Mouse (Mus musculus) midbrain, embryonic 16.5 days (tissue): ENCODE results near the gene Gm45062. TPM values are rescaled to one million over a fixed set of nuclear protein-coding genes. Genes with fewer than 3 reads are reported as not detected.
A peak's percentile ranks its signal among the peaks of the same experiment; 100 is the strongest.

ENCODE experiments used
- ATAC-seq: fragments of 200-750 bp; cut with Nextera tagmentation; 2 replicates; pipeline ENCODE4 v1.8.0; 2017; ENCODE audit warnings: moderate TSS enrichment
- H3K27ac ChIP-seq: fragments of 300-500 bp; sonication (generic); 2 replicates; pipeline ENCODE4 v1.5.1; 2014; ENCODE audit warnings: mild to moderate bottlenecking, low read length, mixed read lengths
- H3K27me3 ChIP-seq: fragments of 300-500 bp; sonication (generic); 2 replicates; pipeline ENCODE4 v1.6.1; 2014; ENCODE audit warnings: low read depth, low read length, mixed read lengths; ENCODE audit not compliant: control insufficient read depth, insufficient read depth
- H3K36me3 ChIP-seq: fragments of 300-500 bp; sonication (generic); 2 replicates; pipeline ENCODE4 v1.6.1; 2014; ENCODE audit warnings: mild to moderate bottlenecking, low read length, moderate library complexity, mixed read lengths; ENCODE audit not compliant: control insufficient read depth, insufficient read depth
- H3K4me1 ChIP-seq: fragments of 300-500 bp; sonication (generic); 2 replicates; pipeline ENCODE4 v1.6.1; 2014; ENCODE audit warnings: mild to moderate bottlenecking, low read length, mixed read lengths; ENCODE audit not compliant: control insufficient read depth, insufficient read depth
- H3K4me2 ChIP-seq: fragments of 300-500 bp; sonication (generic); 2 replicates; pipeline ENCODE4 v1.6.1; 2014; ENCODE audit warnings: mild to moderate bottlenecking, low read length, mixed read lengths
- H3K4me3 ChIP-seq: fragments of 300-500 bp; sonication (generic); 2 replicates; pipeline ENCODE4 v1.5.1; 2014; ENCODE audit warnings: low read depth, mild to moderate bottlenecking, low read length, moderate library complexity, mixed read lengths
- H3K9ac ChIP-seq: fragments of 300-500 bp; sonication (generic); 2 replicates; pipeline ENCODE4 v1.6.1; 2014; ENCODE audit warnings: low read depth, low read length, mixed read lengths
- H3K9me3 ChIP-seq: fragments of 300-500 bp; sonication (generic); replicated peaks from 2 replicates; pipeline ENCODE4 v1.6.1; 2014; ENCODE audit warnings: mild to moderate bottlenecking, low read length, mixed read lengths; ENCODE audit not compliant: control insufficient read depth, poor library complexity, severe bottlenecking
- WGBS: fragments of 180-500 bp; shearing (Covaris S2); extraction: QIAGEN DNeasy Blood & Tissue Kit; methylation state at CpG from one replicate; pipeline ENCODE4 v1.1.7; 2014; 5-methylcytosine and 5-hydroxymethylcytosine counted together
- polyA plus RNA-seq: library from polyadenylated mRNA; unstranded; fragments of >200 nt; fragmentation: Nextera tagmentation; extraction: Ambion mirVana; gene quantifications from 2 replicates; pipeline ENCODE4 v1.2.1, GENCODE M21; 2015

Gene Gm45062
- polyA plus RNA-seq, 1 experiment from 2014 or later, result 9.6 TPM

- no peak overlapping the region for H3K4me3 ChIP-seq
- no peak overlapping the region for H3K27ac ChIP-seq
- H3K9ac ChIP-seq, result no peak overlapping the region
- no peaks in the 10 kb centered on the region for H3K36me3 ChIP-seq
- no peaks in the 10 kb centered on the region for H3K9me3 ChIP-seq
- no peaks in the 10 kb centered on the region for H3K4me1 ChIP-seq
- H3K4me2 ChIP-seq, result no peak overlapping the region
- 96% methylated on average over 2 of the region's 2 CpGs for WGBS
- ATAC-seq, result no peak
- H3K27me3 ChIP-seq, result no peaks in the 10 kb centered on the region
Measured at GRCm38 (mm10) chr6:8462447-8462846, 203.2 kb downstream of the Gm45062 start.

GRCm38 (mm10) chr6:8465388-8465787 lies 206.1 kb downstream of the Gm45062 start:
- Histone ChIP-seq H3K36me3 (no peaks in the 10 kb centered on the region), H3K4me1 (no peaks in the 10 kb centered on the region), H3K4me3 (no peak overlapping the region), H3K9me3 (no peaks in the 10 kb centered on the region), H3K9ac (no peak overlapping the region), H3K4me2 (no peak overlapping the region), H3K27me3 (no peaks in the 10 kb centered on the region), H3K27ac (no peak overlapping the region)
- 83% methylated on average over 1 of the region's 1 CpGs for WGBS
- no peak for ATAC-seq

- Histone ChIP-seq H3K4me2 (no peak overlapping the region), H3K36me3 (no peaks in the 10 kb centered on the region), H3K27ac (no peak overlapping the region), H3K9ac (no peak overlapping the region), H3K9me3 (no peaks in the 10 kb centered on the region), H3K27me3 (no peaks in the 10 kb centered on the region), H3K4me3 (no peak overlapping the region), H3K4me1 (no peaks in the 10 kb centered on the region)
- ATAC-seq, result no peak
- 88% methylated on average over 5 of the region's 5 CpGs for WGBS
Measured at GRCm38 (mm10) chr6:8465985-8466384, 206.7 kb downstream of the Gm45062 start.

GRCm38 (mm10) chr6:8467667-8468337 lies 208.6 kb downstream of the Gm45062 start:
- H3K27ac ChIP-seq, result no peak overlapping the region
- H3K9me3 ChIP-seq, result no peaks in the 10 kb centered on the region; the same call in 1 of the 2 replicates
- no peak overlapping the region for H3K9ac ChIP-seq
- H3K36me3 ChIP-seq, result no peaks in the 10 kb centered on the region
- no peak overlapping the region for H3K4me2 ChIP-seq
- ATAC-seq, result peak; percentile 60
- no peak overlapping the region for H3K4me3 ChIP-seq
- H3K27me3 ChIP-seq, result no peaks in the 10 kb centered on the region
- WGBS, result 17% methylated on average over 10 of the region's 10 CpGs
- H3K4me1 ChIP-seq, result no peaks in the 10 kb centered on the region

GRCm38 (mm10) chr6:8469918-8470317 lies 210.7 kb downstream of the Gm45062 start:
- Histone ChIP-seq H3K4me1 (no peaks in the 10 kb centered on the region), H3K4me3 (no peak overlapping the region), H3K27ac (no peak overlapping the region), H3K9me3 (no peaks in the 10 kb centered on the region; the same call in 1 of the 2 replicates), H3K36me3 (no peaks in the 10 kb centered on the region), H3K4me2 (no peak overlapping the region), H3K9ac (no peak overlapping the region), H3K27me3 (no peaks in the 10 kb centered on the region)
- 98% methylated on average over 3 of the region's 3 CpGs for WGBS
- ATAC-seq, result no peak

GRCm38 (mm10) chr6:8472125-8472524 lies 212.9 kb downstream of the Gm45062 start:
- no peaks in the 10 kb centered on the region for H3K4me1 ChIP-seq
- 87% methylated on average over 3 of the region's 3 CpGs for WGBS
- H3K9ac ChIP-seq, result no peak overlapping the region
- H3K27me3 ChIP-seq, result no peaks in the 10 kb centered on the region
- H3K9me3 ChIP-seq, result no peaks in the 10 kb centered on the region; the same call in 1 of the 2 replicates
- no peak for ATAC-seq
- no peak overlapping the region for H3K4me2 ChIP-seq
- H3K4me3 ChIP-seq, result no peak overlapping the region
- no peak overlapping the region for H3K27ac ChIP-seq
- H3K36me3 ChIP-seq, result no peaks in the 10 kb centered on the region

GRCm38 (mm10) chr6:8472915-8473314 lies 213.7 kb downstream of the Gm45062 start:
- Histone ChIP-seq H3K4me1 (no peaks in the 10 kb centered on the region), H3K4me3 (no peak overlapping the region), H3K36me3 (no peaks in the 10 kb centered on the region), H3K9me3 (no peaks in the 10 kb centered on the region; the same call in 1 of the 2 replicates), H3K27me3 (no peaks in the 10 kb centered on the region), H3K4me2 (no peak overlapping the region), H3K9ac (no peak overlapping the region), H3K27ac (no peak overlapping the region)
- WGBS, result 80% methylated on average over 5 of the region's 5 CpGs
- no peak for ATAC-seq

- Histone ChIP-seq H3K9me3 (no peaks in the 10 kb centered on the region; the same call in 1 of the 2 replicates), H3K36me3 (no peaks in the 10 kb centered on the region), H3K9ac (no peak overlapping the region), H3K4me3 (no peak overlapping the region), H3K4me1 (no peaks in the 10 kb centered on the region), H3K27ac (no peak overlapping the region), H3K4me2 (no peak overlapping the region), H3K27me3 (no peaks in the 10 kb centered on the region)
- 62% methylated on average over 5 of the region's 5 CpGs for WGBS
- no peak for ATAC-seq
Measured at GRCm38 (mm10) chr6:8473498-8473897, 214.2 kb downstream of the Gm45062 start.

GRCm38 (mm10) chr6:8474316-8474715 lies 215.1 kb downstream of the Gm45062 start:
- Histone ChIP-seq H3K36me3 (no peaks in the 10 kb centered on the region), H3K4me1 (no peaks in the 10 kb centered on the region), H3K9ac (no peak overlapping the region), H3K27me3 (no peaks in the 10 kb centered on the region), H3K27ac (no peak overlapping the region), H3K4me2 (no peak overlapping the region), H3K4me3 (no peak overlapping the region), H3K9me3 (no peaks in the 10 kb centered on the region; the same call in 1 of the 2 replicates)
- no peak for ATAC-seq
- WGBS, result 86% methylated on average over 3 of the region's 3 CpGs
